Mouse (Mus musculus) stomach, postnatal 0 days (tissue): Measurements from ENCODE around the gene Tmem185b. TPM values are rescaled to one million over a fixed set of nuclear protein-coding genes. Genes with fewer than 3 reads are reported as not detected.

ENCODE experiments used
- ATAC-seq: fragments of 200-750 bp; cut with Nextera tagmentation; 2 replicates; pipeline ENCODE4 v1.8.0; 2017; ENCODE audit not compliant: low FRiP score, low TSS enrichment
- DNase-seq: peaks from one replicate; pipeline ENCODE4 v3.0.0-alpha.2; 2016; ENCODE audit warnings: low spot score
- H3K27ac ChIP-seq: fragments of 300-500 bp; sonication (generic); replicated peaks from 2 replicates; pipeline ENCODE4 v1.5.1; 2014; ENCODE audit warnings: mild to moderate bottlenecking, control low read depth
- H3K27me3 ChIP-seq: fragments of 300-500 bp; sonication (generic); 2 replicates; pipeline ENCODE4 v1.6.1; 2014; ENCODE audit warnings: low read length; ENCODE audit not compliant: control insufficient read depth, insufficient read depth
- H3K36me3 ChIP-seq: fragments of 300-500 bp; sonication (generic); 2 replicates; pipeline ENCODE4 v1.6.1; 2014; ENCODE audit warnings: low read length, mixed read lengths; ENCODE audit not compliant: control insufficient read depth, insufficient read depth
- H3K4me1 ChIP-seq: fragments of 300-500 bp; sonication (generic); replicated peaks from 2 replicates; pipeline ENCODE4 v1.6.1; 2014; ENCODE audit warnings: antibody characterized with exemption; ENCODE audit not compliant: control insufficient read depth, insufficient read depth
- H3K4me2 ChIP-seq: fragments of 300-500 bp; sonication (generic); replicated peaks from 2 replicates; pipeline ENCODE4 v1.6.1; 2014; ENCODE audit warnings: low read depth, mild to moderate bottlenecking, control low read depth, moderate library complexity
- H3K4me3 ChIP-seq: fragments of 300-500 bp; sonication (generic); 2 replicates; pipeline ENCODE4 v1.5.1; 2014; ENCODE audit warnings: low read depth, low read length, control low read depth
- H3K9ac ChIP-seq: fragments of 300-500 bp; sonication (generic); 2 replicates; pipeline ENCODE4 v1.6.1; 2014; ENCODE audit warnings: mild to moderate bottlenecking, low read length, control low read depth, mixed read lengths
- H3K9me3 ChIP-seq: fragments of 300-500 bp; sonication (generic); 2 replicates; pipeline ENCODE4 v1.6.1; 2016; ENCODE audit warnings: low read length; ENCODE audit not compliant: control insufficient read depth
- CTCF ChIP-seq: IDR thresholded peaks from 2 replicates; pipeline ENCODE4 v1.5.1; 2016; ENCODE audit warnings: antibody characterized with exemption, low read depth, mild to moderate bottlenecking, moderate library complexity
- EP300 ChIP-seq: optimal IDR thresholded peaks from 2 replicates; pipeline ENCODE3; 2016; ENCODE audit warnings: antibody characterized with exemption
- WGBS: fragments of 180-500 bp; shearing (Covaris S2); extraction: QIAGEN DNeasy Blood & Tissue Kit; methylation state at CpG from one replicate; pipeline ENCODE4 v1.1.7; 2014; 5-methylcytosine and 5-hydroxymethylcytosine counted together
- polyA plus RNA-seq: library from polyadenylated mRNA; unstranded; fragments of >200 nt; fragmentation: Nextera tagmentation; extraction: Ambion mirVana; gene quantifications from 2 replicates; pipeline ENCODE4 v1.2.1, GENCODE M21; 2015

Gene Tmem185b
- polyA plus RNA-seq, 1 experiment from 2014 or later: 12.6 TPM

DNA sequence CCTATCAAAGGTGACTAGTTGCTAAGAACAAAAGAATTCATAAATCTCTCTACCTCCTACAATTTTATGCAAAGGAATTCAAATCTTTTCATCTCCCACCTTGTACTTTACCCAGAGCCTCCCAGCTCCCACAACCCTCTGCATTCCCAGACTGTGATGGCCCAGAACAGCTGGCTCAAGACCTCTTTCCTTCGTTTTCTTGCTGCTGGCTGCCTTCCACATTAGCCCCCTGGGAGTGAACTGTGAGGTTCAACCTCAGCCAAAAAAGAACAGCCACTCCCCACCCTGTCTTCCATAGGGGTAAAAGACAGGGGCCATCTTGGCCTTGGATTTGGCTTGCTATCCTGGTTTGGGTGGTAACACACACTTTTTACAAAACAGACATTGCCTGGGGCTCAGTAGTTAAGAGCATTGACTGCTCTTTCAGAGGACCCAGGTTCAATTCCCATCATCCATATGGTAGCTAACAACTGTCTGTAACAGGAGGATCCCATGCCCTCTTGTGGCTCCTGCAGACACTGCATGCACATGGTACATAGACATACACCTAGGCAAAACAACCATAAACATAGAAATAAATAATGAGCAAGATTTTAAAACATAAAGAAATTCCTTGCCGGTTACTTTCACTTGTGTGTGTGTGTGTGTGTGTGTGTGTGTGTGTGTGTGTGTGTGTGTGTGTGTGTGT, 31.8 kb upstream of the Tmem185b start:
- H3K36me3 ChIP-seq: no peaks in the 10 kb centered on the region; the same call in 1 of the 2 replicates
- TF ChIP-seq EP300 (no peak), CTCF (peak; percentile 53)
- H3K4me3 ChIP-seq: no peak overlapping the region
- WGBS: 67% methylated on average over 2 of the region's 2 CpGs
- peaks cover 8% of the 10 kb centered on the region; the same call in 1 of the 2 replicates for H3K4me1 ChIP-seq
- DNase-seq (no peak), ATAC-seq (no peak)
- no peaks in the 10 kb centered on the region for H3K9me3 ChIP-seq
- H3K27ac ChIP-seq: no peak overlapping the region
- no peaks in the 10 kb centered on the region for H3K27me3 ChIP-seq
- no peak overlapping the region for H3K9ac ChIP-seq
- H3K4me2 ChIP-seq: no peak overlapping the region

- Histone ChIP-seq H3K4me2 (no peak overlapping the region), H3K4me3 (no peak overlapping the region), H3K27me3 (no peaks in the 10 kb centered on the region), H3K9ac (no peak overlapping the region), H3K36me3 (no peaks in the 10 kb centered on the region; the same call in 1 of the 2 replicates), H3K4me1 (peaks cover 8% of the 10 kb centered on the region; the same call in 1 of the 2 replicates), H3K9me3 (no peaks in the 10 kb centered on the region), H3K27ac (no peak overlapping the region)
- DNase-seq (no peak), ATAC-seq (no peak)
- 95% methylated on average over 9 of the region's 9 CpGs for WGBS
- TF ChIP-seq CTCF: no peak
Observed at GRCm38 (mm10) chr1:119494712-119495395, 31.1 kb upstream of the Tmem185b start.

GRCm38 (mm10) chr1:119495396-119495775, 30.6 kb upstream of the Tmem185b start:
- WGBS: 86% methylated on average over 6 of the region's 6 CpGs

GRCm38 (mm10) chr1:119497346-119498004, 28.5 kb upstream of the Tmem185b start:
- no peak overlapping the region for H3K9ac ChIP-seq
- H3K4me3 ChIP-seq: no peak overlapping the region
- no peak overlapping the region for H3K27ac ChIP-seq
- peaks cover 3% of the 10 kb centered on the region; the same call in 1 of the 2 replicates for H3K36me3 ChIP-seq
- H3K4me1 ChIP-seq: peaks cover 2% of the 10 kb centered on the region; the same call in 1 of the 2 replicates
- ATAC-seq: no peak; the same call in 1 of the 2 replicates
- no peak for TF ChIP-seq EP300
- no peak for TF ChIP-seq CTCF
- no peaks in the 10 kb centered on the region for H3K27me3 ChIP-seq
- no peaks in the 10 kb centered on the region for H3K9me3 ChIP-seq
- WGBS: 73% methylated on average over 5 of the region's 5 CpGs
- no peak for DNase-seq
- no peak overlapping the region for H3K4me2 ChIP-seq

More at GRCm38 (mm10) chr1:119495396-119495775, 30.6 kb upstream of the Tmem185b start:
- ATAC-seq: no peak
- DNase-seq: no peak
- no peak overlapping the region for H3K4me2 ChIP-seq
- no peak overlapping the region for H3K9ac ChIP-seq
- TF ChIP-seq CTCF (no peak), EP300 (no peak)
- H3K36me3 ChIP-seq: no peaks in the 10 kb centered on the region; the same call in 1 of the 2 replicates
- no peaks in the 10 kb centered on the region for H3K27me3 ChIP-seq
- H3K4me1 ChIP-seq: peaks cover 8% of the 10 kb centered on the region; the same call in 1 of the 2 replicates
- H3K4me3 ChIP-seq: no peak overlapping the region
- H3K27ac ChIP-seq: no peak overlapping the region
- no peaks in the 10 kb centered on the region for H3K9me3 ChIP-seq

- Histone ChIP-seq H3K4me1 (no peaks in the 10 kb centered on the region; the same call in 1 of the 2 replicates), H3K27me3 (no peaks in the 10 kb centered on the region), H3K4me2 (no peak overlapping the region), H3K9ac (no peak overlapping the region; the same call in 1 of the 2 replicates), H3K36me3 (peaks cover 3% of the 10 kb centered on the region; the same call in 1 of the 2 replicates), H3K4me3 (no peak overlapping the region), H3K27ac (0 out of 2 replicates have a peak overlapping the region, but pooled peaks have one; percentile 8), H3K9me3 (no peaks in the 10 kb centered on the region)
- TF ChIP-seq EP300 (no peak), CTCF (no peak)
- DNase-seq: no peak
- no peak for ATAC-seq
- WGBS: 87% methylated on average over 9 of the region's 9 CpGs
Observed at GRCm38 (mm10) chr1:119498536-119499231, 27.3 kb upstream of the Tmem185b start.
